Mouse (Mus musculus): ENCODE measurements around the gene Oca2. TPM values are rescaled to one million over a fixed set of nuclear protein-coding genes. Genes with fewer than 3 reads are reported as not detected.

The Oca2 gene
- polyA plus RNA-seq, 2 experiments, result not detected

GRCm38 (mm10) chr7:56381750-56382421, 142.3 kb downstream of the Oca2 start:
- Histone ChIP-seq H3K27me3 (ENCODE audit: control insufficient read depth, insufficient read depth, low read length) (no peaks in the 10 kb centered on the region), H3K9ac (replicated peaks) (no peak overlapping the region), H3K4me3 (ENCODE audit: insufficient read depth in 1 of 2, low read depth in 2 of 2, low read length in 2 of 2) (no peak overlapping the region), H3K36me3 (replicated peaks; ENCODE audit: control insufficient read depth, insufficient read depth, low read depth) (no peaks in the 10 kb centered on the region), H3K4me1 (replicated peaks; ENCODE audit: control insufficient read depth in 2 of 2, insufficient read depth in 2 of 2, low read length in 1 of 2) (no peaks in the 10 kb centered on the region), H3K9me3 (ENCODE audit: control insufficient read depth, low read length) (no peaks in the 10 kb centered on the region), H3K27ac (no peak overlapping the region), H3K4me2 (ENCODE audit: low read depth) (no peak overlapping the region)
- no peak for TF ChIP-seq EP300 (IDR thresholded peaks at IDR 0.05; ENCODE audit: low read depth)
- TF ChIP-seq CTCF (IDR thresholded peaks at IDR 0.05; ENCODE audit: low read depth), result no peak
- 59% methylated on average over 4 of the region's 4 CpGs for WGBS (ENCODE audit: insufficient replicate concordance)
- no peak for DNase-seq (ENCODE audit: low read depth in 3 of 3, low spot score in 3 of 3)
- ATAC-seq (ENCODE audit: insufficient read depth), result no peak

DNA sequence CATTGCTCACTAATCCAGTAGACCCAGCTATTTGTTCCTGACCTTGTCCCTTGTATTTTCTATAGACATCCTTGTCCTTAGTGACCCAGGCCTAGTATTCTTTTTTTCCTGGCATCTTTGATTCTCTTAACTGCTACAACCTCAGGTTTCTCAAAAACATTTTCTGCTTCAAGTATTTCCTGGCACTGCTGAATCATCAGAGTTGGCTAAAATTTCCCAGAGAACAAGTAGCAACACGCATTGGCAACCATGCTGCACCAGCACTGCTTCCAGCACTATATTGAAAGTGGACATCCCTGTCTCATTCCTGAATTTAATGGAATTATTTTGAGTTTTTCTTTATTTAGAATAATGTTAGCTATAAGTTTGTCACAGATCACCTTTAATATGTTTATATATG, 143.1 kb downstream of the Oca2 start:
- Histone ChIP-seq H3K9me3 (ENCODE audit: control insufficient read depth, low read length) (no peaks in the 10 kb centered on the region), H3K4me2 (ENCODE audit: low read depth) (no peak overlapping the region), H3K4me3 (ENCODE audit: insufficient read depth in 1 of 2, low read depth in 2 of 2, low read length in 2 of 2) (no peak overlapping the region), H3K4me1 (replicated peaks; ENCODE audit: control insufficient read depth in 2 of 2, insufficient read depth in 2 of 2, low read length in 1 of 2) (no peaks in the 10 kb centered on the region), H3K36me3 (replicated peaks; ENCODE audit: control insufficient read depth, insufficient read depth, low read depth) (no peaks in the 10 kb centered on the region), H3K27ac (no peak overlapping the region), H3K27me3 (ENCODE audit: control insufficient read depth, insufficient read depth, low read length) (no peaks in the 10 kb centered on the region), H3K9ac (replicated peaks) (no peak overlapping the region)
- 47% methylated on average over 1 of the region's 1 CpGs for WGBS (ENCODE audit: insufficient replicate concordance)
- TF ChIP-seq CTCF (IDR thresholded peaks at IDR 0.05; ENCODE audit: low read depth) (no peak), EP300 (IDR thresholded peaks at IDR 0.05; ENCODE audit: low read depth) (no peak)
- ATAC-seq (ENCODE audit: insufficient read depth) (no peak), DNase-seq (ENCODE audit: low read depth in 3 of 3, low spot score in 3 of 3) (no peak)

- Histone ChIP-seq H3K36me3 (replicated peaks; ENCODE audit: control insufficient read depth, insufficient read depth, low read depth) (no peaks in the 10 kb centered on the region), H3K27me3 (ENCODE audit: control insufficient read depth, insufficient read depth, low read length) (no peaks in the 10 kb centered on the region), H3K4me1 (replicated peaks; ENCODE audit: control insufficient read depth in 2 of 2, insufficient read depth in 2 of 2, low read length in 1 of 2) (no peaks in the 10 kb centered on the region), H3K9me3 (ENCODE audit: control insufficient read depth, low read length) (no peaks in the 10 kb centered on the region), H3K27ac (no peak overlapping the region), H3K4me2 (ENCODE audit: low read depth) (no peak overlapping the region), H3K9ac (replicated peaks) (no peak overlapping the region), H3K4me3 (ENCODE audit: insufficient read depth in 1 of 2, low read depth in 2 of 2, low read length in 2 of 2) (no peak overlapping the region)
- ATAC-seq (ENCODE audit: insufficient read depth) (no peak), DNase-seq (ENCODE audit: low read depth in 3 of 3, low spot score in 3 of 3) (no peak)
- WGBS (ENCODE audit: insufficient replicate concordance), result 54% methylated on average over 2 of the region's 2 CpGs
- no peak for TF ChIP-seq EP300 (IDR thresholded peaks at IDR 0.05; ENCODE audit: low read depth)
- no peak for TF ChIP-seq CTCF (IDR thresholded peaks at IDR 0.05; ENCODE audit: low read depth)
Observed at GRCm38 (mm10) chr7:56388295-56388694, 148.7 kb downstream of the Oca2 start.

- Histone ChIP-seq H3K27me3 (ENCODE audit: control insufficient read depth, insufficient read depth, low read length) (no peaks in the 10 kb centered on the region), H3K4me3 (ENCODE audit: insufficient read depth in 1 of 2, low read depth in 2 of 2, low read length in 2 of 2) (no peak overlapping the region), H3K4me1 (replicated peaks; ENCODE audit: control insufficient read depth in 2 of 2, insufficient read depth in 2 of 2, low read length in 1 of 2) (no peaks in the 10 kb centered on the region), H3K9me3 (ENCODE audit: control insufficient read depth, low read length) (no peaks in the 10 kb centered on the region), H3K4me2 (ENCODE audit: low read depth) (no peak overlapping the region), H3K27ac (no peak overlapping the region), H3K36me3 (replicated peaks; ENCODE audit: control insufficient read depth, insufficient read depth, low read depth) (no peaks in the 10 kb centered on the region), H3K9ac (replicated peaks) (no peak overlapping the region)
- no peak for ATAC-seq (ENCODE audit: insufficient read depth)
- 53% methylated on average over 6 of the region's 6 CpGs for WGBS (ENCODE audit: insufficient replicate concordance)
- TF ChIP-seq CTCF (IDR thresholded peaks at IDR 0.05; ENCODE audit: low read depth), result no peak
- no peak for TF ChIP-seq EP300 (IDR thresholded peaks at IDR 0.05; ENCODE audit: low read depth)
- DNase-seq (ENCODE audit: low read depth in 3 of 3, low spot score in 3 of 3), result no peak
Observed at GRCm38 (mm10) chr7:56418182-56418836, 178.7 kb downstream of the Oca2 start.

- H3K9ac ChIP-seq (replicated peaks), result no peak overlapping the region
- no peaks in the 10 kb centered on the region for H3K9me3 ChIP-seq (ENCODE audit: control insufficient read depth, low read length)
- H3K36me3 ChIP-seq (replicated peaks; ENCODE audit: control insufficient read depth, insufficient read depth, low read depth), result no peaks in the 10 kb centered on the region
- 15% methylated on average over 5 of the region's 5 CpGs for WGBS (ENCODE audit: insufficient replicate concordance)
- DNase-seq (ENCODE audit: low read depth in 3 of 3, low spot score in 3 of 3) (no peak), ATAC-seq (ENCODE audit: insufficient read depth) (no peak)
- TF ChIP-seq CTCF (IDR thresholded peaks at IDR 0.05; ENCODE audit: low read depth) (no peak), EP300 (IDR thresholded peaks at IDR 0.05; ENCODE audit: low read depth) (no peak)
- no peaks in the 10 kb centered on the region for H3K4me1 ChIP-seq (replicated peaks; ENCODE audit: control insufficient read depth in 2 of 2, insufficient read depth in 2 of 2, low read length in 1 of 2)
- no peak overlapping the region for H3K4me3 ChIP-seq (ENCODE audit: insufficient read depth in 1 of 2, low read depth in 2 of 2, low read length in 2 of 2)
- H3K4me2 ChIP-seq (ENCODE audit: low read depth), result no peak overlapping the region
- no peaks in the 10 kb centered on the region for H3K27me3 ChIP-seq (ENCODE audit: control insufficient read depth, insufficient read depth, low read length)
- no peak overlapping the region for H3K27ac ChIP-seq
Observed at GRCm38 (mm10) chr7:56419253-56419844, 179.8 kb downstream of the Oca2 start.

All from liver, embryonic 14.5 days (tissue).